Mouse (Mus musculus) CD4-positive helper T cell, adult 2 months (primary cell): ENCODE measurements around the gene Mark2.
A peak's percentile ranks its signal among the peaks of the same experiment; 100 is the strongest.

Experiments
- DNase-seq: peaks from one replicate; pipeline ENCODE4 v3.0.0-alpha.2; 2012; ENCODE audit warnings: low read depth, missing footprints, low spot score

Mark2 gene

DNA sequence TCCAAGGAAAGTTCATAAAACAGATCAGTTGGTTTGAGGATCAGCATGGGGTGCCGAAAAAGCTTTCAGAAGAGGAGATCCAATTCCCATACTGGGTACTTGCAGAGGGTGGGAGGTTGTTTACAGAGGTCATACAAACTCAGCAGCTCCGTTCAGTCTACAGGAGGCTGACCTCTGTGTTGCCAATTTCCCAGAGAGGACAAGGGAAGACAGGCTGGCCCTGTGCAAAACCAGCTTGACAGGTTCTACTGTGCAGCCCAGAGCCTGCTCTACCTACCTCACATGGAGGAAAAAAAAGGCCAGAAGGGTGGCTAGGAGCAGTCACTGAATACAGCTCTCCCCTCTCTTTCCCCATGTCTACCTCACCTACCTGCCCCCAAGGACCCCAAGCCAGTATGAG, 7.6 kb downstream of the Mark2 start:
- DNase-seq, result no peak

DNA sequence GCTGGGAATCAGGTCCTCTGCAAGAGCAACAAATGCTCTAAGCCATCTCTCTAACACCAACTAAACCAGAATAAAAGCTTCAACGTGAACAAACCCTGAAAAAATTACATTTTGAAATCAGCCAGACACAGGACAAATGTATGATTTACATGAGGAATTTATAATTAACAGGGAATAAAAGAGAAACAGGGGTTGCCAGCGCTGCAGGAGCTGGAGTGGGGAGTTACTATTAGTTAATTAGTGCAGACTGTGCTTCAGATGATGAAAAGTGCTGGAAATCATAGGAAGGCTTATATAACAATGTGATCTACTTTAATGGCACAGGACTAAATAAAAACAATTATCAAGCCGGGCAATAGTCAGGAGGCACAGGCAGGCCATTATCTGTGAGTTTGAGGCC, 20.3 kb downstream of the Mark2 start:
- no peak for DNase-seq

DNA sequence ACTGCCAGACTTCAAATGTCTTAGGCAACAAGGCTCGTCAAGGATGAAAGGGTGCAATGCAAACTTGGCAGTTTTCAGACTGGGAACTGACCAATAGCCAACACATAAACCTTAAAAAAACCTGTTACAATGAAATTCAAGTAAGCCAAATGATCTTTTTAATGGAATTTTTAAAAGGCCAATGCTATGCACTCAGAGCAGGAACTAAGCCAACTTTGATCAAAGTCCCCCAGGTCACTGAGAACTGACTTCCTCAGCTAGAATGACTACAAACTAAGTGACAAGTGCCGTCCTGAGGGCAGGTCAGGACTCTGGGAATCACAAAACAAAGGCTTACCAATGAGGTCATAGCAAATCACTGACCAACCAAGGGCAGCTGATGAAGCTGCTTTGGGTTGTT, 21.5 kb downstream of the Mark2 start:
- DNase-seq, result no peak

DNA sequence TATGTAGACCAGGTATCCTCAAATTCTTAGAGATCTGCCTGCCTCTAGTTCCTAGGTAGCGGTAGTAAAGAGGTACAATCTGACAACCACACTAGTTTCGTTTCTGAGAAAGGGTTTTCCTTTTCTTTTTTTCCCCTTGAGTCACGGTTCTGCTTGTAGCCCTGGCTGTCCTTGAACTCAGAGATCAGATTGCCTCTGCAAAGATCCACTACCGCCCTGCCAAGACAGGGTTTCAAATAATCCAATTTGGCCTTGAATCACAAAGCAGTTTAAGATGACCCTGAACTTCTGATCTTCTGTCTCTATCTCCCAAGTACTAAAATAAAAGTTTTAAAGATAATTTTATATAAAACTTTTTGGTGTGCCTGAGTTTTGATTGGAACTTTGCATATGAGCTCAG, 23.9 kb downstream of the Mark2 start:
- no peak for DNase-seq

DNA sequence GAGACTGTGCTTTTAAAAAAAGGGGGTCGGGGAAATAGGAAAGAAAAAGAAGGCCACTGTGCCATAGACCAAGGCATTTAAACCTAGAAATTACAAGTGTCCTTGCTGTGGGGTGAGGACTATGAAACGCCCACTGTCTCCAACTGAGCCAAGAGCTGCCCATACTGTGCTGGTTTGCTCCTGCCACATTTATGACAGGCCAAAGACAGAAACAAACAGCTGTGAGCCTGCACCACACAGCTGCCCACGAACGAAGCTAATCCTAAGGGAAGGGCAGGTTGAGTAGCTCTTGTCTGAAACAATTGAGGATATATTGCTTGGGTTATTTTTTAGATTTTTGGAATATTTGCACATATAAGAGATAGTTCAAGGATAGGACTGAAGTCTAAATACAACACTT, 24.8 kb downstream of the Mark2 start:
- no peak for DNase-seq

DNA sequence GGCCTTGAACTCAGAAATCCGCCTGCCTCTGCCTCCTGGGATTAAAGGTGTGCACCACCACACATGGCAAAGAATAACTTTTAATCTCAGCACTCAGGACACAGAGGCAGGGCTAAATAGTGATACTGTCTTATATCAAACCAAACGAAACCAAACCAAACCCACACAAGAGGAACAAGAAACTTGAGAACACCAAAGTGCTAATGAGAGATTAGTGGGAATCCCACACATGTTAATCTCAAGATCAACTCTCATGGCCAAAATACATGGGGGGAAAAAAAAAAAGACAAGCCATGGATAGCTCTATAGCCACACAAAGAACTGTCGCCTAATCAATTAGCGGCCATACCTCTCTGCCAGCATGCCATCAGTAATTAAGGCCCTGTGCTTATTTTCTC, 26.1 kb downstream of the Mark2 start:
- DNase-seq, result no peak

DNA sequence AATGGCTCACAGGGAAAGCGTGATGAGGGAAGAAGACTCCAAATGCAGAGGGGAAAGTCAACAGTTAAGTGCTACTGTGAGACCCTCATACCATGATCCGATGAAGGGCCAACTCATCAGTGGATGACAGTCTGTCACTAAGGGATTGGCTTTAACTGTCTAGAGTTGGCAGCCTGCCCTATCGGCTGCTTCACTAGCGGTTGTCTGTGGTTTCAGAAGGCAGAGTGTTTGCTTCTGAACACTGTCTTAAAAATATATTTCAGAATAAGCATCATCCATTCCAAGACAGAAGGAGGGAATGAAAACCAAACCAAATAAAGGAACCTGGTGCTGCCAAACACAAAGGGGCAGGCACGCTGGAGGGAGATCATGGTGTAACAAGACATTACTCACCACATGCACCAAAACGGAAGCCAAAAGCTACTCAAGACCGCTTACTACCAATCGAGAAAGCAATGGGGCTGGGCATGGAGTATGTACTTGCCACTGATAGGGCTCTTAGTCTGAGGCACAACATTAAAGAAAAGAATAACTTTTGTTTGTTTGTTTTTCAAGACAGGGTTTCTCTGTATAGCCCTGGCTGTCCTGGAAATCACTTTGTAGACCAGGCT, 26.6 kb downstream of the Mark2 start:
- DNase-seq, result peak; percentile 26

DNA sequence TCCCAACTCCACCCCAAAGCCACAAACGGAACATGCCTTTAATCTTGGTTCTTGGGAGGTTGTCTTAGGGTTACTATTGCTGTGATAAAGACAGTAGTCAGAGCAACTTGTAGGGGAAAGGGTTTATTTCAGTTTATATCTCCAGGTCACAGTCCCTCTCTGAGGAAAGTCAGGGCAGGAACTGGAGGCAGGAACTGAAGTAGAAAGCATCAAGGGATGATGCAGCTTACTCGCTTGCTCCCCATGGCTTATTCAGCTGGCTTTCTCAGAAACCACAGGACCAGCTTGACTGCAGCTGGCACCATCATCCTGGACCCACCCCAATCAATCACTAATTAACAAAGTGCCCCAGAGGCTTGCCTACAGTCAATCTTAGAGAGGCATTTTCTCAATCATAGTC, 28.0 kb downstream of the Mark2 start:
- DNase-seq, result no peak

DNA sequence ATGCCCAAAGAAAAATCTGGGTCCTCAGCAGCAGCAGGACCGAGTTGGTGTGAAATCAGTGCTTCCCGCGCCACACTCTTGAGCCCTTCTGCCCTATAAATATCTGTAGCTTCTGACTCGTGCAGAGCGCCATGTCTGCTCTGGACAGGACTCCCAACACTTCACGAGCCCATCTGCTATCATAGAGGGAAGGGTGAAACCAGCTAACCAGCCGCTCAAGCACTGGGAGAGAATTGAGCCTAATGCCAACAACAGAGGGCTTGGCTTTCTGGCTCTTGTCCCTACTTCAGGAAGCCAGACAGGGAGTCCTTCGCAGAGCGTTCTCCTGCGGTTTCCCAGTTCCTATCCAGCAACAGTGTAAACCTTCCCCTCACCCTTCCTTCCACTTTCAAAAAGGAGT, 30.4 kb downstream of the Mark2 start:
- no peak for DNase-seq

DNA sequence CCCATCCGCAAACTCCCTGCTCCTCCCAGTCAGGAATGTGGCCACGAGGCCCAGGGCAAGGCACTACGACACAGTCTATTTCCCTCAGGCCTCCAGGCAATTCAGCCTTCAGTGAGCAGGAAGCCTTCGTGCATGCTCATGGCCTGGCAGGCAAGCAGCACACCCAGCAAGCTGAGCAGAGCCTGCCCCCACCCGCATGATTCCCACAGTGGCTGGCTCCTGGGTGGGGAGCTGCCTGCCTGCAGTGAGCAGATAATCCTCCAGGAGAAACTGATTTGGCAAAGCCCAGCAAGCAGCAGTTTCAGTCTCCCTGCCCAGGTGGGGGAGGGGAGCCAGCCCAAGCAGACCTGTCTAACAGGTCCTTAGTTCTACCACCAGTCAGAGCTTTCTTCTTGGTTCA, 31.0 kb downstream of the Mark2 start:
- no peak for DNase-seq

DNA sequence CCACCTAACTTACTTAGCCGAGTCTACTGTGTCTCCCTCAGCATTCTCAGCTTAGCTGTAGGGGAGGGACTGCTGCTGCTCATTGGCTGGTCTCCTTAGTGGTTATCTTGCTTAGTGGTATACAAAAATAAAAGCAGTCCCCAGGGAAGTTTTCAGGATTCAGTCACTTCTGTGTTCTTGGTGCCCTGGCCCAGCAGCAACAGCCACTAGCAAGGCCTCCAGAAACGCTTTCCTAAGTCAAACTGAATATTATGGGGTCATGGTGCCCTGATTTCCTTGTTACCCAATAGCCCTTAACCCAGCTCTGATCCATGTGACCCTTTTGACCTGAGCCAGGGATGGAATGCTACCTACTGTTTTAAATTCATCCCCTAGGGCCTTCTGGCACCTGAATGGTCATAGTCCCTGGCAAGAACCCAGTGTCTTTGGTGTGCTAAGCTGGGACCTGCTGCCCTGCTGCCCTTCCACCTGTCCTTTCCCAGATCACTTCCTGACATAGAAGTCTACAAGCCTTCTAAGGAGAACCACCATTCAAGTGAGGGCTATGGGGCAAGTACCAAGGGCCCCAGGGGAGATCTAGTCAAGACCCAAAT, 31.8 kb downstream of the Mark2 start:
- no peak for DNase-seq

DNA sequence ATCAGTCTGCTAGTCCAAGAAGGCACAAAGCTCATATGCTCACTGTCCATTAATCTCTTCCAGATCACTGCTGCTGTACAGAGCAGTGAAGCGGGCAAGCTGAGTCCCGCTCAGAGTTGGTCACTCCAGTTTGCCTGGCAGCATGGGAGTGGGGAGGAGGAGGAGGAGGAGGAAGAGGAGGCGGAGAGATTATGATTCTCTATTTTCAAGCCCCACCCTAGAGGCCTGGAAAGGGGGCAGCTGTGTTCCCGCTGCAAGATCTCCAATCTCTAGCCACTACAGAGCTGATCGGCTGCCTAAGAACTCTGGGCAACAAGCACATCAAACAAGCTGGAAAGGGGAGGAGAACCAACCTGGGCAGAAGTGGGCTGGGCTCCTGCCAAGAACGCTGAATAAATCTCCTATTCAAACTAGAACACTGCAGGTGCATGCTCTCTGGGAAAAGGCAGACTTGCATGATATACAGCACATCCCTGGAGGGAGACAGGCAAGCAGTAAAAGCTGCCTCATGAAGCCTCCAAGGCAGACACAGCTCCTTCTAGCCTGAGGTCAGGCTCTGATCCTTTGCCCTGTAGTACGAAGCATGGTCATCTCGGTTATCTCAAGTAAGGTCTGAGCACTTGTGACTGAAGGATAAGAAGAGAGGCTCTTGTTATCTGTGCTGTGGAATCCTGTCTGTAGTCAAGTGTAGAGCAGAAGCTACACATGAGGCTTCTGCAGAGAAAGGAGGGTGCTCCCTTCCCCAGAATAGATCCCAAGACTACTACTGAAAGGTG, 33.5 kb downstream of the Mark2 start:
- DNase-seq, result no peak

DNA sequence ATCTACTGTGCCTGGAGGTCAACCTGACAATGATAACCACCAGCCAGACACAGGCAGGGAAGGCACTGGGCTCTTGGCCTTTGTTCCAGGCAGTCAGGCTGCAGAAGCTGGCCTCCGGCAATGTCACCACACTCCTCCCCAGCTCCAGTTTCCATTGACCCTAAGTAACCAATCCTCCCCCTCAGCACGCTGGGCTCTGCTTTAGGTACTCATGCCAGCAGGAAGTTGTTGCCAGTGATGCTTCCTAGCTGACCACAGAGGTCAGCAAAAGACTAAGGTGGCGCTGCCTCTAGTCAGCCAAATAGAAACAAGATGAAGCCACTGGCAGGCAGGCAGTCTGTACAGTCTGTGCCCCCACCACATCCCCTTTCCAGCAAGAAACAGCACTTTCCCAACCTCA, 34.7 kb downstream of the Mark2 start:
- no peak for DNase-seq

DNA sequence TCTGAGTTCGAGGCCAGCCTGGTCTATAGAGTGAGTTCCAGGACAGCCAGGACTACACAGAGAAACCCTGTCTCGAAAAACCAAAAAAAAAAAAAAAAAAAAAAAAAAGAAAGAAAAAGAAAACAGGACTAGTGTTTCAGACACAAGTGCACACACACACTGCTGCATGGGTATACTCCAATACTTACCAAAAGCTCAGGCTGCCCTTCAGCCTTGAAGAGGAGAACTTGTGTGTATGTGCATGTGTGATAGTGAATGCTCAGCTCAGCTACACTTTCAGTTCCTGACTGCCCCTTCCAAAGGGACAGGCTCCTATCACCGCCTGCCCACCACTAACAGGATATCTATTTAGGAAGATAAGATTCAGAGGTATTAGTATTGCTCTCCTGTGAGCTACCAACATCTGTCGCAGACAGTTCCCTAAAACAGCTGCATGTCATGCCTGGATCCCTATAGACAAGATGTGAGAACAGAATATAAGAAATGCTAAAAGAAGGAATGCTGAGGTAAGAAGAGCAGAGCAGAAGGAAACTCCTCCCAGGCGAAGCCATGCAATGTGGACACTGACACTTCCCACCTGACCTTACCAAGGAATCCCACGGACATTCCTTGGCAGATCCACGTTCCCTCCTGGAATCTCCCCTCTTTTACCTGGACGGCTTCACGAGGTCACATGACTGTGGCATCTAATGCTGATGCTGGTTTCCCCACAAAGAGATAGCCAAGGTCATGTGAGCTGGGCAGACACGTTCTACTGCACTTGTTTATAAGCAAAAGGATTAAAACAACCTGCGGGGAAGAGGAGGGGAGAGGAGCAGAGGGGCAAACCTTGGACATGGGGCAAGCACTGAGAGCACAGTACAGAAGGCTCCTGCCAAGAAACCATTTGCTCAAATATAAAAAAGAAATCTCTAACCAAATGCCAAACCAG, 36.0 kb downstream of the Mark2 start:
- DNase-seq, result no peak

DNA sequence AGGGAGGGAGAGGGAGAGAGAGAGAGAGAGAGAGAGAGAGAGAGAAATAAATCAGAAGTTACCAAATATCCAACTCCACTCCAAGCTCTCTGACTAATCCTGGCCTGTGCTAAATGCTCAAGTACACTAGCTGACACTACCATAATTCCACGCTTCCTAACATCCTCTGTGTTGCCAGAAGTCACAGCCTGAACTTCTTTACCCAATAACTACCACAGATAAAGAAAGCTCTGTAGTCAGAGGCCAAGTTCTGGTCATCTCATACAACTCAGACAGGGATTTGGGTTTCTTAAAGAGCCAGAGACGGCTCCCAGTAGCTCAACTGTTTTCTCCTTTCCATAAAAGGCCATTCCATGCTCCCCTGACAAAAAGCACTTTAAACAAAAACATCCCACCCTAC, 36.9 kb downstream of the Mark2 start:
- DNase-seq, result no peak

DNA sequence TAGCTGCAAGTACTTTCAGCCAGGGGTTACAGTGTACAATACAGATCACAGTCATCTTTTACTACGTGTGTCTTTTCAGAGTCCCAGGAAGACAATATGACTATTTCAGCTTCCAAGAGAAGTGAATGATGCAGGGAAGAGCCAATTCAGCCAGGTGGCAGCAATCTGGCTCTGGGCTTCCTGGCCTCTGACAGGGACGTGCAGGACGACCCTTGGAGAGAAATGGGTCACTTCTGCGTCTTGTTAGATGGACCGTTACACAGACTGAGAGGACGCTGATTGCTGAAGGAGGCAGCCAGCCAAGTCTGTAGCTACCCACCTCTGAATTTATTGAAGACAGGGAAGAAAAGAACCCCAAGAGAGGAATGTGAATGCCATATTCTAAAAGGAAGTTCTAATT, 37.9 kb downstream of the Mark2 start:
- DNase-seq, result no peak

DNA sequence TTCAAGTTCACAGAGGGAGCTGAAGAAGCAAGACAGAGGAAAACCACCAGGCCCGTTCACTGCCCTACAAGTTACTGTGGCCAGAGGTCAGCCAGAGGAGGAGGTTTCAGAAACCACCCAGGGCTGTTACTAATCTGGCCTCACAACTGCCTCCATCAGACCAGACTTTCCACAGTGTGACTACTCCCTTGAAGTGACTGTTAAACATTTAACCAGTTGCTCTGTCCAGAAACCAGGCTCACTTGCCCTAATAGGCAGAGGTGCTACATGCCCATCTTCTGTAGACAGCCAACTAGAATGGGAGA, 39.2 kb downstream of the Mark2 start:
- DNase-seq, result no peak

DNA sequence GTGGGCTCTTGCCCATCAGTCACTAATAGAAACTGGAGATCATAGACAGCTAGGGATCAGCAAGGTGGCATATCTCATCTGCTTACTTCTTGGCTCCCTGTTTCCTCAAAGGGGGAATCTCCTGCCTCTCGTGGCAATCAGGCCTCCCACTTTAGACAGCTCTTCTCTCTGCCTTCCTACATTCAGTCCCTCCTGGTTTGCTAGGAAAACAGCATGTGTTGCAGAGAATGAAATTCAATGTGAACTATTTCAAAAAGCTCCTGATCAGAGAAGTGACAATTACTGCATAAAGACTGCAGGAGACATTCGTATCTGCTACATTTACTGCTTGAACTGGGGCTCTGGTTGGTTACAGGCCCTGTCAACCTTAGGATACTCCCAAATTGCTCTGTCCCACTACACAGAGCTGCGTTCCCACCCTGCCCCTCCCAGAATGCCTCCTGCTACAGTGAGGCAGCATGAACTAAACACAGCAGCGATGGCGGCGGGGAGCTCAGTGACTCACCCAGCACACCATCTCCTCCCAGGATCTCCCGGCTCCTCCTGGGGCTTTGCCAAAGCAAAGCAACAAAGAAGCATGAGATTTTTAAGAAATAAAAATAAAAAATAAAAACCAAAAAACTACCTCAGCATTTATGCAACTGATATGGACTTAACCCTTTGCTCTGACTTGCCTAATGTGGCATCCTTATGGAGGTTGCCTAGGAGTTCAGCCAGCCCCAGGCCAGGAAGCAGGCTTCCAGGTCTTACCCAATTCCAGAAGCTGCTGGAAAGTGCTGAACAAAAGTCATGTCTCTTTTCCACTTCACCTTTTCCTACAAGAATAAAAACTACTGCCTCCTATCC, 39.8 kb downstream of the Mark2 start:
- no peak for DNase-seq

DNA sequence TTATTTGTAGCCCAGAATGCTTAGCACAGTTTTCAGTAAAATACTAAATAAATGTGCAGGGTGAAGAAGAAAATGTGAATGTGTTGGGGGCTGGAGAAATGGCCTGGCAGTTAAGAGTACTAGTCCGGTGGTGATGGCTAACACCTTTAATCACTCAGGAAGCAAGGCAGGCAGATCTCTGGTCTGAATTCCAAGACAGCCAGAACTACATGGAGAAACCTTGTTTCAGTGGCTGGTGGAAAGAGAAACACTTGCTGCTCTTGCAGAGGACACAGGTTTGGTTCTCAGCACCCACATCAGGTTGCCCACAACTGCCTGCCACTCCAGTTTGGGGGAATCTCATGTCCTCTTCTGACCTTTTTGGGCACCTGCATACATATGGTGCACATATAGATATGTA, 41.6 kb downstream of the Mark2 start:
- DNase-seq, result no peak

DNA sequence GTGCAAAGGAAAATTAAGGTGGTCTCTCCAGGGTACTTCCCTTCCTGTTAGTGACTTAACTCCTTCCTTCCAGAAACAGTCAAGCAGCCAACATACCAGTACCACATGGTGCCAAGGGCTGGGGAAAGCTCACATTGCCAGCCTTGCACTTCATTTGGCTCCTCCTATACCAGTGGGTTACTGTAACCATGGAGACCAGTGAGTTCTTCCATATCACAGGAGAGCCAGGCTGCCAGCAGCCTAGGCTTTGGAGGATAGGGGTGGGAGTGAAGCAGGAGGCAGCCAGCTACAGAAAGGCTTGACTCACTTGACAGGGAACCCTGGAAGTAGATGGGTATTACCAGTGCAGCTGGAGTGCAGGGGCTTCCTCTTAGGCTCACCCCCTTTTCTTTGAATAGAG, 42.6 kb downstream of the Mark2 start:
- no peak for DNase-seq

DNA sequence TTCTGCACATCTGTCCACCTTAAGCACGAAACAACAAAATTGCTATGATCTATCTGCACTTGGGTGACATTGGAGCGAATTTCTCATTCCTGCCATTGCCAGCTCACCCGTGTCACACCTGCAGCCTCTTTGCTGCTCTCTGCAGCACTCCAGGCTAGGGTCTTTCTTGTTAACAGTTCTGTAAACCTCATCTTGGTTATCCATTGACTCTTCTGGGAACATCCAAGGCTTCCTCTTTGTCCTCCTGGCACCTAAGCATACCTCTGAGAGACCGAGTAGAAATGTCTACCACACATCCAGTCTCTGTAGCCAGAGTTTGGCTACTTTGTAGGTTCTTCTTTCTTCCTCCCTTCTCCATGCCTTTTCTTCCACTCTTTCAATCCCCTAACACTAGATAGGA, 45.7 kb downstream of the Mark2 start:
- DNase-seq, result no peak
